Mouse (Mus musculus) ES-Bruce4 (cell line): Measurements from ENCODE around the gene Fcgrt. TPM values are rescaled to one million over a fixed set of nuclear protein-coding genes. Genes with fewer than 3 reads are reported as not detected.
A peak's percentile ranks its signal among the peaks of the same experiment; 100 is the strongest.
"Not testable (repeated sequence)": the region's sequence is repeated elsewhere in the genome, so short reads cannot be mapped to it uniquely, and the experiment has no call there.

Source experiments
- H3K27ac ChIP-seq: 2 replicates; pipeline ENCODE4 v1.5.1; 2012; ENCODE audit warnings: low read length, inconsistent platforms; ENCODE audit not compliant: insufficient read depth
- H3K27me3 ChIP-seq: 2 replicates; pipeline ENCODE4 v1.6.1; 2012; ENCODE audit warnings: mild to moderate bottlenecking, low read length, inconsistent platforms; ENCODE audit not compliant: control insufficient read depth, poor library complexity, insufficient read depth, severe bottlenecking
- H3K36me3 ChIP-seq: 2 replicates; pipeline ENCODE4 v1.6.1; 2012; ENCODE audit warnings: inconsistent platforms, mild to moderate bottlenecking, low read length, moderate library complexity; ENCODE audit not compliant: control insufficient read depth, poor library complexity, insufficient read depth, severe bottlenecking
- H3K4me1 ChIP-seq: one replicate; pipeline ENCODE4 v1.8.1; 2011; ENCODE audit warnings: low read length; ENCODE audit not compliant: control insufficient read depth, insufficient read depth
- H3K4me3 ChIP-seq: 2 replicates; pipeline ENCODE4 v1.5.1; 2011; ENCODE audit warnings: low read depth, mild to moderate bottlenecking, low read length
- H3K9ac ChIP-seq: 2 replicates; pipeline ENCODE4 v1.6.1; 2012; ENCODE audit warnings: low read depth, mild to moderate bottlenecking, inconsistent platforms; ENCODE audit not compliant: poor library complexity, severe bottlenecking
- H3K9me3 ChIP-seq: replicated peaks from 2 replicates; pipeline ENCODE4 v1.6.1; 2012; ENCODE audit warnings: mild to moderate bottlenecking, low read length, inconsistent platforms; ENCODE audit not compliant: control insufficient read depth, poor library complexity, insufficient read depth, severe bottlenecking
- CTCF ChIP-seq: IDR thresholded peaks from one replicate; pipeline ENCODE4 v1.8.1; 2011; ENCODE audit warnings: low read depth, low read length
- EP300 ChIP-seq: IDR thresholded peaks from 2 replicates; pipeline ENCODE4 v1.6.1; 2011; ENCODE audit warnings: low read depth, low read length; ENCODE audit not compliant: insufficient read depth
- POLR2A ChIP-seq: IDR thresholded peaks from one replicate; pipeline ENCODE4 v1.8.1; 2011; ENCODE audit warnings: low read length; ENCODE audit not compliant: insufficient read depth
- polyA plus RNA-seq: library from polyadenylated mRNA; stranded (reverse); fragments of >200 nt; gene quantifications from 2 replicates; pipeline ENCODE4 v1.2.4, GENCODE M21; 2011; ENCODE audit warnings: low read depth; ENCODE audit not compliant: missing spikeins, insufficient read depth, insufficient read length

The Fcgrt gene
- polyA plus RNA-seq, 1 experiment, result 2.0 TPM

DNA sequence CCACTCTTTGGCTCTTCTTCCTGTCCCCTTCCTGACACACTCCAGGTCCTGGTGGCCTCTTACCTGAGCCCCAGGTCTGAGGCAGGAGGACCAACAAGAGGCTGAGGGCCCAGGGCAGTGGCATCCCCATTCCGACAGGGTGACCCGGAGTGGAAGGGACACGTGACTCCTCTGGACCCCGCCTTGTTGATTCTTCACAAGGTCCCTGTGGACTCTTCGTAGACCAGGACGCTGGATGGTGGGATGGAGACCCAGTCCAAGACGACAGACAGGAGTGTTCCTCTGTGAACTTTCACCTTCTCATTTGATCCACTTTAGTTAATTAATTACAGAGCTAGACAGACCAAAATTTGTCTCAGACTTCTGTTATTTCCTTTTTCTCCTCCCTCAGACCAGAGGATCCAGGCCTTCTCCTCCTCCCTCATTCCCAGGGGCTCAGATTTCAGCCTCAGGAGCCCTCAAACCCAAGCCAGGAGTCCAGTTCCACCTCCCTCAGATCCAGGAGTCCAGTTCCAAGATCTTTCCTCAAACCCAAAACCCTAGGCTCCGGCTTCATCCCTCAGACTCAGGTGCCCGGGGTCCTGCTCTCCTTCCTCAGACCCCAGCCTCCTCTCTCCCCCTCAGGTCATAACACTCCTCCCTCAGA, 588 bp downstream of the Fcgrt start:
- no peak overlapping the region for H3K27ac ChIP-seq

DNA sequence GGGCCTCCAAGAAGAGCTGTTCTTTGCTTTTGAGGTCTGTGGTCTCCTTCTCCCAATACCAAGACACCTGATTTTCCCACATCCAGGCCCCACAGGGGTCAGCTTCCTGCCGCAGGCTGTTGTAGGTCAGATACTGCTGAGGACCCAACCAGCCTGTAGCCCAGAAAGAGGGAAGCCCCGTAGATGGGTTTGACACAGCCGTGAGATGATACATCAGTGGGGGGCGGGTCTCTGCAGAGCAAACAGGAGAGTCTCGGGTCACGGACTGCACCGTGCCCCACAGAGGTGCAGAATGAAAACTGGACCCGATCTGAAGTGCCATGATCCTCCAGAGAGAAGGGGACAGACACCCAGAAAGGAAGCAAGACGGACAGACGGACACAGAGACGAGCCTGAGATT, 1.2 kb downstream of the Fcgrt start:
- H3K9me3 ChIP-seq, result no peaks in the 10 kb centered on the region
- H3K4me3 ChIP-seq, result no peak overlapping the region
- H3K36me3 ChIP-seq, result no peaks in the 10 kb centered on the region
- H3K27me3 ChIP-seq, result no peaks in the 10 kb centered on the region
- no peak overlapping the region for H3K27ac ChIP-seq
- no peak overlapping the region for H3K9ac ChIP-seq
- TF ChIP-seq EP300 (no peak), POLR2A (no peak)
- H3K4me1 ChIP-seq, result peaks cover 2% of the 10 kb centered on the region

More for the DNA sequence above, 588 bp downstream of the Fcgrt start:
- no peaks in the 10 kb centered on the region for H3K36me3 ChIP-seq
- H3K9ac ChIP-seq, result no peak overlapping the region
- H3K9me3 ChIP-seq, result no peaks in the 10 kb centered on the region
- H3K4me1 ChIP-seq, result peaks cover 2% of the 10 kb centered on the region
- TF ChIP-seq EP300 (no peak), CTCF (no peak), POLR2A (no peak)
- H3K4me3 ChIP-seq, result no peak overlapping the region
- H3K27me3 ChIP-seq, result no peaks in the 10 kb centered on the region

GRCm38 (mm10) chr7:45100046-45100445, 3.6 kb downstream of the Fcgrt start:
- no peak overlapping the region for H3K27ac ChIP-seq
- no peak overlapping the region for H3K9ac ChIP-seq
- H3K36me3 ChIP-seq, result no peaks in the 10 kb centered on the region
- peaks cover 3% of the 10 kb centered on the region for H3K4me1 ChIP-seq
- no peaks in the 10 kb centered on the region for H3K27me3 ChIP-seq
- H3K9me3 ChIP-seq, result no peaks in the 10 kb centered on the region
- no peak overlapping the region for H3K4me3 ChIP-seq
- TF ChIP-seq CTCF (no peak), POLR2A (no peak), EP300 (no peak)

- TF ChIP-seq POLR2A, result no peak
- TF ChIP-seq EP300, result no peak
- peak; percentile 69 for TF ChIP-seq CTCF
- Histone ChIP-seq H3K4me1 (peaks cover 2% of the 10 kb centered on the region), H3K9me3 (no peaks in the 10 kb centered on the region), H3K36me3 (no peaks in the 10 kb centered on the region), H3K27ac (no peak overlapping the region), H3K9ac (no peak overlapping the region), H3K4me3 (no peak overlapping the region), H3K27me3 (no peaks in the 10 kb centered on the region)
These were observed 5.0 kb downstream of the Fcgrt start for GRCm38 (mm10) chr7:45098541-45099240.

DNA sequence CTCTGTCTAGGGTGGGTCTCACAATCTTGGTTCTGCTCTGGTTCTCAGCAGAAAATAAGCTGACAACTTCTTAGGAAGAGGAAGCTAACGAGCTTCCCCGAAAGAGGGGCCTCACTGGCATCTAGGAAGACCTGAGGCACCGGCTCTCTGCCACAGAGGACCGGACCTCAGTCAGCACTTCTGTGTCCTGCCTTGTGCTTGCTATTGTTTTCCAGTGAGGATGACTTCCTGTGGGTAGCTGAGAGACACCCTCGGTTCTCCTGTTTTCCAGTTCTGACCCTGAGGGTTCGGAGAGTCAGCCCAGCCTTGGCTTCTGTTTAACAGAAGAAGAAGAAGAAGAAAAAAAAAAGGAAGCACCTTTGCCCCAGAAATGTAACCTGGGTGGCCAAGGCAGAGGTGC, 6.2 kb downstream of the Fcgrt start:
- no peaks in the 10 kb centered on the region for H3K36me3 ChIP-seq
- H3K4me3 ChIP-seq, result no peak overlapping the region
- no peaks in the 10 kb centered on the region for H3K9me3 ChIP-seq
- H3K27me3 ChIP-seq, result no peaks in the 10 kb centered on the region
- H3K27ac ChIP-seq, result no peak overlapping the region
- no peak overlapping the region for H3K9ac ChIP-seq
- peaks cover 6% of the 10 kb centered on the region for H3K4me1 ChIP-seq
- TF ChIP-seq EP300 (no peak), CTCF (no peak), POLR2A (no peak)

GRCm38 (mm10) chr7:45095965-45096364, 7.7 kb downstream of the Fcgrt start:
- not testable (repeated sequence) for H3K4me3 ChIP-seq, H3K27ac ChIP-seq, H3K36me3 ChIP-seq, H3K4me1 ChIP-seq, H3K27me3 ChIP-seq, H3K9ac ChIP-seq, H3K9me3 ChIP-seq
